Mouse (Mus musculus) forebrain, postnatal 0 days (tissue): ENCODE data around the gene Usb1. TPM values are rescaled to one million over a fixed set of nuclear protein-coding genes. Genes with fewer than 3 reads are reported as not detected.
A peak's percentile ranks its signal among the peaks of the same experiment; 100 is the strongest.

Experiments
- ATAC-seq: fragments of 200-750 bp; cut with Nextera tagmentation; 2 replicates; pipeline ENCODE4 v1.8.0; 2017; ENCODE audit warnings: mild to moderate bottlenecking, moderate library complexity
- DNase-seq: peaks from one replicate; pipeline ENCODE4 v3.0.0-alpha.2; 2015
- H3K27ac ChIP-seq: fragments of 300-500 bp; sonication (generic); 2 replicates; pipeline ENCODE4 v1.5.1; 2014; ENCODE audit warnings: low read depth, mild to moderate bottlenecking, antibody characterized with exemption, low read length, moderate library complexity, mixed read lengths
- H3K27me3 ChIP-seq: fragments of 300-500 bp; sonication (generic); 2 replicates; pipeline ENCODE4 v1.6.1; 2014; ENCODE audit warnings: mild to moderate bottlenecking, low read length, mixed read lengths; ENCODE audit not compliant: insufficient read depth
- H3K36me3 ChIP-seq: fragments of 300-500 bp; sonication (generic); 2 replicates; pipeline ENCODE4 v1.6.1; 2014; ENCODE audit warnings: mild to moderate bottlenecking, moderate library complexity; ENCODE audit not compliant: insufficient read depth
- H3K4me1 ChIP-seq: fragments of 300-500 bp; sonication (generic); 2 replicates; pipeline ENCODE4 v1.6.1; 2014; ENCODE audit warnings: antibody characterized with exemption; ENCODE audit not compliant: insufficient read depth
- H3K4me2 ChIP-seq: fragments of 300-500 bp; sonication (generic); 2 replicates; pipeline ENCODE4 v1.6.1; 2014; ENCODE audit warnings: low read depth, mild to moderate bottlenecking, moderate library complexity
- H3K4me3 ChIP-seq: fragments of 300-500 bp; sonication (generic); 2 replicates; pipeline ENCODE4 v1.5.1; 2014; ENCODE audit warnings: low read depth, low read length, mixed read lengths
- H3K9ac ChIP-seq: fragments of 300-500 bp; sonication (generic); 2 replicates; pipeline ENCODE4 v1.6.1; 2014; ENCODE audit warnings: mild to moderate bottlenecking
- H3K9me3 ChIP-seq: fragments of 300-500 bp; sonication (generic); 2 replicates; pipeline ENCODE4 v1.6.1; 2016; ENCODE audit warnings: low read length
- CTCF ChIP-seq: sonication (generic); IDR thresholded peaks from 2 replicates; pipeline ENCODE4 v1.5.1; 2016; ENCODE audit warnings: antibody characterized with exemption, control low read depth, low read depth
- WGBS: fragments of 180-500 bp; shearing (Covaris S2); extraction: QIAGEN DNeasy Blood & Tissue Kit; methylation state at CpG from one replicate; pipeline ENCODE4 v1.1.7; 2014; 5-methylcytosine and 5-hydroxymethylcytosine counted together
- polyA plus RNA-seq: library from polyadenylated mRNA; unstranded; fragments of >200 nt; fragmentation: Nextera tagmentation; extraction: Ambion mirVana; gene quantifications from 2 replicates; pipeline ENCODE4 v1.2.1, GENCODE M21; 2015
- total RNA-seq: library from RNA; depleted of rRNA; stranded (reverse); fragments of >200 nt; gene quantifications from 2 replicates; pipeline ENCODE4 v1.2.3, GENCODE M21; 2014

The Usb1 gene
- total and polyA plus RNA-seq, 2 experiments from 2014 or later, result 34.9 to 66.0 TPM

- TF ChIP-seq CTCF, result no peak
- no peak within 1 kb of the TSS for H3K9ac ChIP-seq
- H3K27ac ChIP-seq, result no peak within 1 kb of the TSS
- ATAC-seq (peak; percentile 51; the same call in 1 of the 2 replicates), DNase-seq (no peak)
- H3K4me3 ChIP-seq, result no peak within 1 kb of the TSS
- 16% methylated on average over 6 of the region's 6 CpGs for WGBS
- peak within 1 kb of the TSS; percentile 26; the same call in 1 of the 2 replicates for H3K4me2 ChIP-seq
- H3K27me3 ChIP-seq, result no peaks in the 10 kb centered on the region
- no peaks in the 10 kb centered on the region for H3K36me3 ChIP-seq
- no peaks in the 10 kb centered on the region for H3K9me3 ChIP-seq
- peaks cover 3% of the 10 kb centered on the region for H3K4me1 ChIP-seq
Measured at GRCm38 (mm10) chr8:95310342-95310970, 21.6 kb upstream of the Usb1 start, which contains the start of gene Tepp. Tepp (plus strand) TSS chr8:95310566.

- H3K36me3 ChIP-seq, result no peaks in the 10 kb centered on the region
- peaks cover 3% of the 10 kb centered on the region for H3K4me1 ChIP-seq
- peak; percentile 40 for TF ChIP-seq CTCF
- H3K27me3 ChIP-seq, result no peaks in the 10 kb centered on the region
- DNase-seq (no peak), ATAC-seq (no peak)
- no peak overlapping the region for H3K9ac ChIP-seq
- no peak overlapping the region for H3K27ac ChIP-seq
- H3K4me2 ChIP-seq, result no peak overlapping the region
- no peaks in the 10 kb centered on the region for H3K9me3 ChIP-seq
- 68% methylated on average over 18 of the region's 18 CpGs for WGBS
- no peak overlapping the region for H3K4me3 ChIP-seq
Measured at GRCm38 (mm10) chr8:95312836-95313235, 19.2 kb upstream of the Usb1 start.

- no peaks in the 10 kb centered on the region for H3K9me3 ChIP-seq
- DNase-seq, result no peak
- H3K4me2 ChIP-seq, result no peak overlapping the region
- H3K27ac ChIP-seq, result no peak overlapping the region
- H3K4me3 ChIP-seq, result no peak overlapping the region
- H3K27me3 ChIP-seq, result no peaks in the 10 kb centered on the region
- no peak for TF ChIP-seq CTCF
- H3K9ac ChIP-seq, result no peak overlapping the region
- 82% methylated on average over 6 of the region's 6 CpGs for WGBS
- no peak for ATAC-seq
- peaks cover 3% of the 10 kb centered on the region for H3K4me1 ChIP-seq
- H3K36me3 ChIP-seq, result no peaks in the 10 kb centered on the region
Measured at GRCm38 (mm10) chr8:95313857-95314256, 18.2 kb upstream of the Usb1 start.

- no peak overlapping the region for H3K4me3 ChIP-seq
- peaks cover 3% of the 10 kb centered on the region for H3K4me1 ChIP-seq
- H3K9me3 ChIP-seq, result no peaks in the 10 kb centered on the region
- 87% methylated on average over 2 of the region's 2 CpGs for WGBS
- TF ChIP-seq CTCF, result no peak
- no peak for ATAC-seq
- H3K27ac ChIP-seq, result no peak overlapping the region
- H3K4me2 ChIP-seq, result no peak overlapping the region
- no peak overlapping the region for H3K9ac ChIP-seq
- H3K36me3 ChIP-seq, result no peaks in the 10 kb centered on the region
- DNase-seq, result no peak
- no peaks in the 10 kb centered on the region for H3K27me3 ChIP-seq
Measured at GRCm38 (mm10) chr8:95314707-95315106, 17.4 kb upstream of the Usb1 start.

- no peaks in the 10 kb centered on the region for H3K9me3 ChIP-seq
- 88% methylated on average over 1 of the region's 1 CpGs for WGBS
- no peak overlapping the region for H3K4me2 ChIP-seq
- peaks cover 3% of the 10 kb centered on the region for H3K4me1 ChIP-seq
- no peak overlapping the region for H3K9ac ChIP-seq
- DNase-seq (no peak), ATAC-seq (no peak)
- H3K36me3 ChIP-seq, result no peaks in the 10 kb centered on the region
- TF ChIP-seq CTCF, result no peak
- no peak overlapping the region for H3K27ac ChIP-seq
- H3K27me3 ChIP-seq, result no peaks in the 10 kb centered on the region
- no peak overlapping the region for H3K4me3 ChIP-seq
Measured at GRCm38 (mm10) chr8:95315350-95315749, 16.7 kb upstream of the Usb1 start.

GRCm38 (mm10) chr8:95320224-95321139 lies 11.6 kb upstream of the Usb1 start:
- ATAC-seq (peak; percentile 75), DNase-seq (peak; percentile 65)
- no peaks in the 10 kb centered on the region for H3K9me3 ChIP-seq
- TF ChIP-seq CTCF, result peak; percentile 44
- peak overlapping the region; percentile 78 for H3K4me2 ChIP-seq
- no peaks in the 10 kb centered on the region for H3K27me3 ChIP-seq
- peak overlapping the region; percentile 39 for H3K4me3 ChIP-seq
- H3K27ac ChIP-seq, result no peak overlapping the region
- H3K9ac ChIP-seq, result peak overlapping the region; percentile 56
- peaks cover 8% of the 10 kb centered on the region; the same call in 1 of the 2 replicates for H3K36me3 ChIP-seq
- H3K4me1 ChIP-seq, result peaks cover 5% of the 10 kb centered on the region; the same call in 1 of the 2 replicates
- 3% methylated on average over 41 of the region's 41 CpGs for WGBS

GRCm38 (mm10) chr8:95323201-95323600 lies 8.9 kb upstream of the Usb1 start:
- H3K9ac ChIP-seq, result no peak overlapping the region
- H3K4me2 ChIP-seq, result no peak overlapping the region
- WGBS, result 83% methylated on average over 3 of the region's 3 CpGs
- no peak for TF ChIP-seq CTCF
- H3K9me3 ChIP-seq, result no peaks in the 10 kb centered on the region
- no peak for DNase-seq
- no peak for ATAC-seq
- H3K27ac ChIP-seq, result no peak overlapping the region
- H3K4me1 ChIP-seq, result peaks cover 5% of the 10 kb centered on the region; the same call in 1 of the 2 replicates
- no peaks in the 10 kb centered on the region for H3K27me3 ChIP-seq
- H3K4me3 ChIP-seq, result no peak overlapping the region
- H3K36me3 ChIP-seq, result peaks cover 34% of the 10 kb centered on the region
